Mouse (Mus musculus) cerebellum, adult 11 months (tissue): ENCODE results near the gene Neurl4.
"Not testable (repeated sequence)": the region's sequence is repeated elsewhere in the genome, so short reads cannot be mapped to it uniquely, and the experiment has no call there.

Experiments
- DNase-seq: peaks from one replicate; pipeline ENCODE4 v3.0.0; 2022

Neurl4 gene

DNA sequence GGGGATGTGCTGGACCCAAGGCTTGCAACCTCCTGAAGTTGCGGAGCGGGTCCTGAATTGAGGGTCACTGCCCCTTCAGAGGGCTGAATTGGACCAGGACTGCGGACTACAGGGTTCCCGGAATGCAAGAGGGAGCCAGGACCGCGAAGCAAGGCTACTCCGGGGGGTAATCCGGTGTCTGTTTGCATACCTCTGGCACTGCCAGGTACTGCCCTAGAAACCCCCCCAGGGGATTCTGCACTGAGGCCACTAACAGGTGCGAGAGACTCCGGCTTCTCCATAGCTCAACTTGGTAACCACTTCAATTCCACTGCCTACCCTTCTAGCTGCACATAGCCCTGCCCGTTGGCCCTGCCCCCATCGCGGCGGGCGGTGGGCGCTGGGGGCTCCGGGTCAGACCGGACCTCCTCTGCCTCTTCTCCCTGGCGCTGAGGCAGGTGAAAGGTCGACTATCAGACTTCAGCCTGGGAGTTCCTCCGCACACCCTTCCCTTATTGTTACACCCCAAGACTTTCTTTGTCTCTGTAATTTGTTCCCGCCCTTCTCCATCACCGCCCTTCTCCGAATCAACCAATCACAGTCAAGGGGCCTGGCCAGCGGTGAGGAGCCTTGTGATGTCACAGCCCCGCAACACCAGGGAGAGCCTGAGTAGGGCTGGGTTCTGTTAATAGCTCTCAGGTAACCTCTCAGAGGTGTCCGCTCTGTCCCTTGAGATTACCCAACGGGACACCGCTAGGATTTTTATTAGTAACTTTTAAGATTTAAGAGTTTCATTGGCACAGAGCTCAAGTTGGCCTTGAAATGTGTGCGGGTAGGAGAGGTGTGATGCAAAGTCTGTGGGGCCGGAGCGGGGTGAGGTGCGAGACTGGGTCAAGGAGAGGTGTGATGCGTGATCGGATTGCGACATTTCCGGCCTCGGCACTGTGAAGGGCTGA lies at the start of gene Neurl4, which contains the start of gene 2810408A11Rik:
Gene Neurl4 (plus strand): TSS at position 602 of the 935 bp plus-strand sequence.
Gene 2810408A11Rik (minus strand): TSS at position 517 of the 935 bp plus-strand sequence.
- peak; percentile 85 for DNase-seq

DNA sequence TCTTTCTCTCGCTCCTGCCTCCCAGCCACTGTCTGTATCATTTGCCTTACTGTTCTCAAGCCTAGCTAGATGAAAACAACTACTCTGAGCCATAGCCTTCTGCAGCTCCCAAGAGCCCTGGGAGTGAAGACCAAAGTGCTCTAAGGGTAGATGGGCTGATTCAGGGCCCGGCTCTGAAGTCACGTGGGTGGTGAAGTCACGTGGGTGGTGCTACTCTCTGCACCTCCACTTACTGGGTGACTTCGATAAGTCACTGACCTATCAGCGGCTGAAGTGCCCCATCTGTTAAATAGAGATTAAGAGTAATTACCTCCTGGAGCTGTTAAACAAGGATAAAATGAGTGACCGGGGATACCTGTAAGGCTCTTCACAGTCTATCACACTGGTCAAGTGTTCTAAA lies 46.9 kb upstream of the Neurl4 start:
- no peak for DNase-seq

GRCm38 (mm10) chr11:69854680-69855079 lies 46.2 kb upstream of the Neurl4 start:
- DNase-seq: no peak

- peak; percentile 48 for DNase-seq
Measured at GRCm38 (mm10) chr11:69855347-69855746, 45.5 kb upstream of the Neurl4 start.

DNA sequence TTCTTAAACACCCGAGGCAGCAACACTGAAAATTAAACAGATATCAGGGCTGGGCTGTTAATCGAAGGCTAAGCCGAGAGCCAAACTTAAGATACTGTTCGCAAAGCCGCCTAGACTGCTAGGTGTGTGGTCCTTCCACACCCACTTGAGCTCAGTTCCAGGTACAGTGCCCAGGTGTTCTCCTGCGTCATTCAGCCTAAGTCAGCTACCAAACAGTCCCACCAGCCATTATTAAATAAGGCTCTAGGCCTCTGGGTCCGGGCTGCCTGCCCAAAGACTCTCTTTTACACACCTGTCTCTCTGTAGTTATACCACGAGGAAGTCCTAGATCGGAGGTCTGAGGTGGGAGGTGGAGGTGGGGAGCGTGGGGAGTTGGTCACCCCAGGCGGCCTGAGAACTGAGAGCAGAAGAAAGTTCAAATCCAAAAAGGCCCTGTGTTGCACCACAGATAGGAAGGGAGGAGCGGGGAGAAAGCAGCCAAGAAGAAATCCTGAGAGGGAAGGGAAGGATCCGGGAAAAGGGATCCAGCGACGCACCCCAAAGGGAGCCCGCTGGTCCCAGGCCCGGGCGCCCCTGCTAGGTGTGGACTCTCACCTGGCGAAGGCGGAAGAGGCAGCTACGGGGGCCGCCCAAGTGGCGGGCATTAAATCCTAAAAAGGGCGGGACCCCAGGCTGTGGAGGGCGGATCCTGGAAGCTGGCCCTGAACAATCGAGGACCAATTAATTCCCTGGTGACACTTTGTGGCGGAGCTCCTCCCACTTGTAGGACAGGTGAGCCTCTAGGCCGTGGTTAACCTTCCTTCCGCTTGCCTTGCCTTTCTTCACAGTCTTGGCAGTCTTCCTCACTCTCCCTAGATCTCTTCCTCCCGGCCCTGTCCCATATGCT lies 42.5 kb upstream of the Neurl4 start, which contains the start of gene Tnk1:
Gene Tnk1 (minus strand): TSS at position 618 of the 886 bp plus-strand sequence.
- no peak for DNase-seq

- not testable (repeated sequence) for DNase-seq
Measured at GRCm38 (mm10) chr11:69863729-69864128, 37.1 kb upstream of the Neurl4 start.

DNA sequence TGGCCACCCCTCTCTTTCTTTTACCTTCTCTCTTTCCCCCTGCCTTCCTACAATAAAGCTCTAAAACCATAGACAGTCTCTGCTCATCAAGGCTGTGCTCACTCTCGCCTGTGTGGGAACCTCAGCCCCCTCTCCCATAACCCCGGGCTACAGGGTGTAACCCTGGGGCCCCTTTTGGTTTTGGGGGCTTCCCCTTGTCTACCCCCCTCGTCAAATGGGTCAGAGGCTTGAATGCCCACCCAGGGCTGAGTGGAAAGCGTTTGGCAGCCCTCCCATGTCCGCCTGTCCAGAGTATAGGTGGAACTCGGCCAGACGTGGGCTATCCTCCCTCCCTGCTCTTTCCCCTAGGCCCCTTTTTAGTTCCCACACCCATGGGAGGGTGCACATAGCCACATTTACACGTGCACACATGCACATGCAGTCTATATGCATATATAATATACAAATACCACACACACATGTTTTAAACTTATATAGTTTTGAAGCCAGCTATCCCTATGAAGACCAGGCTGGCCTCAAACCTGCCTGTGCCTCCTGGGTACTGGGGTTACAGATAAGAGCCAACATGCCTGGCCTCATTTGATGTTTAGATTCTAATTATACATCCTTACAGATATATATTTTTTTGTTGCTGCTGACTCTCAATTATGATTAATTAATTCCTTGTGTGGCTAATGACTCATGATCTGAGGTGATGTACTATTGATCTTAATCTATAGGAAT lies 36.6 kb upstream of the Neurl4 start:
- no peak for DNase-seq

- DNase-seq: no peak
Measured at GRCm38 (mm10) chr11:69865561-69865960, 35.3 kb upstream of the Neurl4 start.

DNA sequence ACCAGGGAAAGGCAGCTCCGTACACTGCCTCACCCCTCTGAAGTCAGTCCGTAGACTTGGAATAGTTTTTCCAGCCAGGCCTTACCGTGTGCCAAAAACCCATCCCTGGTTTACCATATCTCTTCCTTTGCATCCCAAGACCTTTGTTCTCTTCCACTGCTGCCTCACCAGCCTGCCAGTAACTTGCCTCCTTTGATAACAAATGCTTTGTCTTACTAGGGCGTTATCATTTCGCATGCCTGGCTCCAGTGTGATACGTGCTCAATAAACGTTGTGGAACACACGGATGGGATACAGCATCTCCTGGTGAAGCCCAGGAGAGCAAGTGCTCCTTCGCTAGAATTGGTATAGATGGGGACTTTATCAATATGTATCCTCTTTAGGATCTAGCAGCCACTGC lies 33.5 kb upstream of the Neurl4 start:
- DNase-seq: no peak

- DNase-seq: no peak
Measured at GRCm38 (mm10) chr11:69870289-69871069, 30.4 kb upstream of the Neurl4 start.

- DNase-seq: no peak
Measured at GRCm38 (mm10) chr11:69871822-69872221, 29.1 kb upstream of the Neurl4 start.

- no peak for DNase-seq
Measured at GRCm38 (mm10) chr11:69872451-69872850, 28.4 kb upstream of the Neurl4 start.

DNA sequence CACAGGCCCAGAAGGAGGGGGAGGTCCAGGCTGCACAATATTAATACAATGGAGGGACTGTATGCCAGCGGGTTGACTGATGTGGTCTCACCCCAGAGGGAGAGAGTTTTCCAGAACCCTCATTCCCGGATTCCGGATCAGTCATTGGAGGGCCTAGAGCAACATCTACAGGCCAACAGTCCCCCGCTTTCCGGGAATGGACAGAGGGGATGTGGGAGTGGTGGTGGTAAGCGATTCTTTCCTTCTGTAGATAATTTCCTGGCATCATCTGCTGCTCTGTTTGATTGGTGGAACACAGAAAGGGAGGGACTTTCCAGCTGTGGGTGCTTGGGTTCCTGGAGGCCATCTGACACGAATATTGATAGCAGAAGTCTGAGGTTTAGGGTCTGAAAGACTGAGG lies 24.7 kb upstream of the Neurl4 start:
- no peak for DNase-seq

DNA sequence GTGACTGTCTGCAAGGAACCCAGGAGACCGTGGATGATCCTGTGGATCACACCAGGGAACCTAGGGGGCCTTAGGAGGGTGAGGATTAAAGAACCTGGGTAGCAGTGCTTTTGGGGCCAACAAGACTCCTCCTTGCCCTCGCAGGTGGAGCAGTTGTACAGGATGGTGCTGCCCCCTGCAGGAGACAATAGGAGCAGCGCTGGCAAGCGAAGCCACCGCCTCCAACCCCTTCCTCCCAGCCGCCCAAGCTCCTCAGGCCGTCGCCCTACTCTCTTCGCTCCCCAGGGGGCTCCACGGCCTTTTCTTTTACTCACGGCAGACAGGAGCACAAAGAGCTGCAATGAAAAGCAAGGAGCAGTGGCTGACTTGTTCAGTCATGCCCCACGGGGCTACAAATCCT lies 24.0 kb upstream of the Neurl4 start:
- peak; percentile 79 for DNase-seq

DNA sequence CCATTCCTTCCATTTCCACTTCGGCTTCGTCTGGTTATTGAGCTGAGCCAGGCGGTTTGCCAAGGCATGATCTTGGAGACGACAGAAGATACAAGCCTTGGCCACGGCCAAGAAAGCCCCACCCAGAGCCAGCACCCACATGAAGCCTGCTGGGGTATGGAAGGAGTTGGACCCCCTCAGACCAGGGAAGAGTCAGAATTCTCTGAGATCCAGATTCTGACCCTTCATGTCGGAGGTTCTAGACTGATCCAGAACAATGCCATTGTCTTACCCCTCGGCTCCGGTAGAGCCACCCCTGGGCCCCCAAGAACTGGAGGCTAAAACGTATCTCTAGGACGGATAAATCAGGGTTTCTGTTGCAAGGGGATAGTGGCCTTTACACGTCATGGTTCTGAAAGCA lies 23.0 kb upstream of the Neurl4 start, which contains the start of gene Tmem95:
Gene Tmem95 (minus strand): TSS at position 141 of the 400 bp plus-strand sequence.
- no peak for DNase-seq

DNA sequence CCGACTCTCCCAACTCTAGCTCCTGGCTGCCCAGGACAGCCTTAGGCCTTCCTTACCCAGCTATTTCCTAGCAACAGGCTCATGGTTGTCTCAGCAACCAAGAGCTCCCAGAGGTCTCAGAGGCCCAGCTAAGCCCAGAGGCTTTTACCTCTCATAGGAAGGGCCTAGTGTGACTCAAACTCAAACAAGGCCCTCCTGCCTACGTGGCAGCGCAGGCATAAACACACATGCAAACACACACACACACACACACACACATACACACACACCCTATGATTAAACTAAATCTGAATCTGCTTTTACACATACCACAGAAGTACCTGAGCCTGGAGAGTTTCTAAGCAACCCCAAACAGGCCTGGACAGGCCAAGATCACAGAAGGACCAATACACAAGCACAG lies 22.5 kb upstream of the Neurl4 start:
- DNase-seq: no peak

GRCm38 (mm10) chr11:69878952-69879351 lies 21.9 kb upstream of the Neurl4 start:
- no peak for DNase-seq

DNA sequence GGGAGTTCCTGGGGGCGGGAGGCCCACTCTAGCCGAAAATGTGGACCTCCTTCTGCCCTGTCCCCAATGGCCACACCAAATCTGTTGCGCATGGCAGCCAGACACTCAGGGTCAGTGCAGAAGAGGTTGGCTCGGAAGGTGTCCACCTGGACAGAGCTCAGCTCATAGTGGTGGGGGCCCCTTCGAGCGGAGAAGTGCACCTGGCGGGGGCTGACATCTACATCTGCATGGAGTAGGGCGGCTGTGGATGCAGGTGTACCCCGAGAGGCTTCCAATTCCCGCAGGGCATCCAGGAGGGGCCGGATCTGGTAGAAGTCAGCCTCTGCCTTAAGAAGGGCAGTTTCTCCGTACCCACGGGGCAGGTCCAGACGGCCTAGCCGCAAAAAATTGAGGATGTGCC lies 21.2 kb upstream of the Neurl4 start:
- no peak for DNase-seq

- DNase-seq: peak; percentile 36
Measured at GRCm38 (mm10) chr11:69880506-69880852, 20.4 kb upstream of the Neurl4 start.

- DNase-seq: peak; percentile 66
Measured at GRCm38 (mm10) chr11:69880853-69881603, 19.8 kb upstream of the Neurl4 start, which contains the start of gene Kctd11. Gene Kctd11 (minus strand): TSS chr11:69881406.
